Mouse (Mus musculus) MEL (cell line): ENCODE measurements around the gene Amn1. TPM values are rescaled to one million over a fixed set of nuclear protein-coding genes. Genes with fewer than 3 reads are reported as not detected.

Source experiments
- DNase-seq: peaks from one replicate; pipeline ENCODE4 v3.0.0; 2011; ENCODE audit warnings: low read depth, low spot score
- H3K27ac ChIP-seq: 2 replicates; pipeline ENCODE4 v1.5.1; 2012; ENCODE audit warnings: low read depth, mild to moderate bottlenecking, control low read depth, low read length, moderate library complexity; ENCODE audit not compliant: control insufficient read depth
- H3K27me3 ChIP-seq, 2 experiments: fragments of 150-350 bp in 1 of 2; sonication (generic) in 1 of 2; 2 replicates each; pipeline ENCODE4 v1.6.1; 2012; ENCODE audit warnings: low read length in 2 of 2, mild to moderate bottlenecking in 2 of 2, improper control_type of control experiment in 1 of 2, moderate library complexity in 1 of 2; ENCODE audit not compliant: insufficient read depth in 2 of 2, control insufficient read depth in 1 of 2
- H3K36me3 ChIP-seq, 2 experiments: 2 replicates each; pipeline ENCODE4 v1.6.1; 2012 to 2014; ENCODE audit warnings: low read length in 2 of 2, improper control_type of control experiment in 1 of 2, inconsistent platforms in 1 of 2, mild to moderate bottlenecking in 1 of 2; ENCODE audit not compliant: insufficient read depth in 2 of 2, control insufficient read depth in 1 of 2
- H3K4me1 ChIP-seq, 2 experiments: fragments of 150-350 bp in 1 of 2; sonication (generic) in 1 of 2; 2 replicates each; pipeline ENCODE4 v1.6.1; 2012; ENCODE audit warnings: low read length in 2 of 2, improper control_type of control experiment in 1 of 2, mild to moderate bottlenecking in 1 of 2; ENCODE audit not compliant: insufficient read depth in 2 of 2, control insufficient read depth in 1 of 2
- H3K4me3 ChIP-seq, 2 experiments: fragments of 150-350 bp in 1 of 2; sonication (generic) in 1 of 2; 2 replicates each; pipeline ENCODE4 v1.5.1; 2012; ENCODE audit warnings: low read depth in 2 of 2, low read length in 2 of 2, mild to moderate bottlenecking in 2 of 2, moderate library complexity in 2 of 2, control low read depth in 1 of 2, improper control_type of control experiment in 1 of 2; ENCODE audit not compliant: control insufficient read depth in 1 of 2, insufficient read depth in 1 of 2
- H3K79me2 ChIP-seq: 2 replicates; pipeline ENCODE4 v1.6.1; 2012; ENCODE audit warnings: mild to moderate bottlenecking, low read length, moderate library complexity; ENCODE audit not compliant: control insufficient read depth, poor library complexity, insufficient read depth
- H3K9ac ChIP-seq: 2 replicates; pipeline ENCODE4 v1.6.1; 2012; ENCODE audit warnings: low read depth, mild to moderate bottlenecking, control low read depth, low read length, moderate library complexity; ENCODE audit not compliant: control insufficient read depth, poor library complexity, severe bottlenecking
- H3K9me3 ChIP-seq: fragments of 150-350 bp; sonication (generic); replicated peaks from 2 replicates; pipeline ENCODE4 v1.6.1; 2012; ENCODE audit warnings: mild to moderate bottlenecking, low read length, improper control_type of control experiment, moderate library complexity; ENCODE audit not compliant: insufficient read depth
- CHD1 ChIP-seq: IDR thresholded peaks from 2 replicates; pipeline ENCODE4 v1.6.1; 2012; ENCODE audit warnings: low read depth, mild to moderate bottlenecking, inconsistent platforms, low read length, improper control_type of control experiment
- CTCF ChIP-seq, 3 experiments: IDR thresholded peaks in 2 of 3; conservative IDR thresholded peaks in 1 of 3; 2 replicates each; pipeline ENCODE4 v1.5.1; 2011 to 2012; ENCODE audit warnings: low read length in 3 of 3, low read depth in 2 of 3, mild to moderate bottlenecking in 2 of 3, improper control_type of control experiment in 1 of 3, inconsistent platforms in 1 of 3, mixed read lengths in 1 of 3, moderate library complexity in 1 of 3; ENCODE audit not compliant: control insufficient read depth in 1 of 3, insufficient read depth in 1 of 3, poor library complexity in 1 of 3, severe bottlenecking in 1 of 3
- GABPA ChIP-seq: IDR thresholded peaks from 2 replicates; pipeline ENCODE4 v1.6.1; 2012; ENCODE audit warnings: low read depth, mild to moderate bottlenecking, inconsistent platforms, low read length, improper control_type of control experiment, moderate library complexity
- MAFK ChIP-seq: IDR thresholded peaks from 2 replicates; pipeline ENCODE4 v1.6.1; 2011; ENCODE audit warnings: low read depth, mild to moderate bottlenecking, low read length, improper control_type of control experiment, borderline replicate concordance
- MEF2A ChIP-seq: IDR thresholded peaks from 2 replicates; pipeline ENCODE4 v1.6.1; 2014; ENCODE audit warnings: low read depth, mild to moderate bottlenecking, inconsistent platforms, low read length, improper control_type of control experiment; ENCODE audit not compliant: poor library complexity, insufficient replicate concordance, severe bottlenecking; ENCODE audit errors: extremely low read depth
- MXI1 ChIP-seq: IDR thresholded peaks from 2 replicates; pipeline ENCODE4 v1.6.1; 2011; ENCODE audit warnings: mild to moderate bottlenecking, low read depth, low read length, improper control_type of control experiment
- POLR2AphosphoS5 ChIP-seq: IDR thresholded peaks from 2 replicates; pipeline ENCODE4 v1.6.1; 2012; ENCODE audit warnings: low read depth, borderline replicate concordance, mild to moderate bottlenecking, inconsistent platforms, low read length, moderate library complexity, mixed read lengths
- RAD21 ChIP-seq: IDR thresholded peaks from 2 replicates; pipeline ENCODE4 v1.6.1; 2011; ENCODE audit warnings: mild to moderate bottlenecking, low read depth, low read length, improper control_type of control experiment
- SIN3A ChIP-seq: IDR thresholded peaks from 2 replicates; pipeline ENCODE4 v1.6.1; 2012; ENCODE audit warnings: low read length, improper control_type of control experiment, inconsistent platforms
- SMC3 ChIP-seq: IDR thresholded peaks from 2 replicates; pipeline ENCODE4 v1.6.1; 2011; ENCODE audit warnings: low read depth, low read length, improper control_type of control experiment
- TAL1 ChIP-seq: IDR thresholded peaks from 2 replicates; pipeline ENCODE4 v1.6.1; 2012; ENCODE audit warnings: mild to moderate bottlenecking, inconsistent platforms, low read length, moderate library complexity, mixed read lengths
- TCF12 ChIP-seq: IDR thresholded peaks from 2 replicates; pipeline ENCODE4 v1.6.1; 2014; ENCODE audit warnings: low read depth, mild to moderate bottlenecking, inconsistent platforms, low read length, improper control_type of control experiment, moderate library complexity
- UBTF ChIP-seq: IDR thresholded peaks from 2 replicates; pipeline ENCODE4 v1.6.1; 2012; ENCODE audit warnings: low read depth, mild to moderate bottlenecking, inconsistent platforms, low read length, improper control_type of control experiment, moderate library complexity, borderline replicate concordance; ENCODE audit not compliant: insufficient read depth
- USF1 ChIP-seq: IDR thresholded peaks from 2 replicates; pipeline ENCODE4 v1.6.1; 2014; ENCODE audit warnings: low read depth, mild to moderate bottlenecking, inconsistent platforms, low read length, improper control_type of control experiment, moderate library complexity
- ZC3H11A ChIP-seq: IDR thresholded peaks from 2 replicates; pipeline ENCODE4 v1.6.1; 2012; ENCODE audit warnings: low read depth, mild to moderate bottlenecking, inconsistent platforms, low read length, improper control_type of control experiment
- ZNF384 ChIP-seq: IDR thresholded peaks from 2 replicates; pipeline ENCODE4 v1.6.1; 2012; ENCODE audit warnings: low read depth, mild to moderate bottlenecking, inconsistent platforms, low read length, improper control_type of control experiment
- polyA plus RNA-seq, 2 experiments: library from polyadenylated mRNA; stranded (reverse) in 1 of 2; unstranded in 1 of 2; fragments of >175 nt in 1 of 2; fragments of >200 nt in 1 of 2; gene quantifications; 2 replicates each; pipeline versions ENCODE4 v1.2.1 to v1.2.4; 2012; ENCODE audit warnings: low replicate concordance in 2 of 2, low read depth in 1 of 2; ENCODE audit not compliant: insufficient read length in 2 of 2, insufficient read depth in 1 of 2, missing spikeins in 1 of 2
- total RNA-seq: library from RNA; depleted of rRNA; stranded (reverse); fragments of 300-350 nt; gene quantifications from 2 replicates; pipeline ENCODE4 v1.2.3, GENCODE M21; 2012

Amn1 gene
- total and polyA plus RNA-seq, 3 experiments, result 2.7 TPM; not detected in 1

- H3K27me3 ChIP-seq, result no peaks in the 10 kb centered on the region; a peak in 1 of 4 replicates
Observed at GRCm38 (mm10) chr6:149123042-149123441, 65.5 kb downstream of the Amn1 start.

GRCm38 (mm10) chr6:149119853-149120252 lies 68.7 kb downstream of the Amn1 start:
- H3K4me1 ChIP-seq, result peaks cover 0 to under 1% of the 10 kb centered on the region in 2 experiments; a peak in 1 of 4 replicates
- TF ChIP-seq TCF12 (no peak), RAD21 (peak; percentile 87), CTCF (IDR thresholded peaks at IDR 0.05 in 2 of 3, conservative IDR thresholded peaks at IDR 0.05 in 1 of 3; ENCODE audit: control insufficient read depth in 1 of 3, insufficient read depth in 1 of 3, low read depth in 2 of 3, low read length in 3 of 3, poor library complexity in 1 of 3, severe bottlenecking in 1 of 3) (peak in 2 of 3 experiments; percentile 66 to 74; a peak in 4 of 6 replicates), CHD1 (no peak), SMC3 (peak; percentile 80), UBTF (no peak), ZC3H11A (peak; percentile 83), MEF2A (no peak)
- no peaks in the 10 kb centered on the region for H3K9me3 ChIP-seq
- H3K4me3 ChIP-seq, result no peak overlapping the region
- no peaks in the 10 kb centered on the region; a peak in 1 of 4 replicates for H3K27me3 ChIP-seq
- DNase-seq, result peak; percentile 69
- H3K36me3 ChIP-seq, result no peaks in the 10 kb centered on the region; a peak in 1 of 4 replicates
- no peaks in the 10 kb centered on the region for H3K79me2 ChIP-seq
- no peak overlapping the region for H3K27ac ChIP-seq
- no peak overlapping the region for H3K9ac ChIP-seq

More at GRCm38 (mm10) chr6:149123042-149123441, 65.5 kb downstream of the Amn1 start:
- Histone ChIP-seq H3K36me3 (peaks cover 0 to 4% of the 10 kb centered on the region in 2 experiments; a peak in 2 of 4 replicates), H3K27ac (no peak overlapping the region), H3K4me3 (no peak overlapping the region), H3K9me3 (no peaks in the 10 kb centered on the region), H3K9ac (no peak overlapping the region), H3K79me2 (no peaks in the 10 kb centered on the region), H3K4me1 (peaks cover 2 to 12% of the 10 kb centered on the region in 2 experiments)
- TF ChIP-seq GABPA (no peak), ZNF384 (no peak), POLR2AphosphoS5 (no peak), SIN3A (no peak), UBTF (no peak), CHD1 (no peak), MXI1 (no peak), USF1 (no peak), RAD21 (no peak), TAL1 (no peak), MAFK (no peak)
- no peak for DNase-seq
